Mouse (Mus musculus): ENCODE data around the gene Gm49387.

- TF ChIP-seq POLR2A (IDR thresholded peaks at IDR 0.05; ENCODE audit: borderline replicate concordance, low read depth, low read length) (no peak), CTCF (IDR thresholded peaks at IDR 0.05; ENCODE audit: low read depth, low read length) (no peak)
These were observed 953 bp upstream of the Gm49387 start for GRCm38 (mm10) chr14:31641506-31642155.
